ENCODE assay signal across 7 mouse cellular contexts in the genomic region with DNA sequence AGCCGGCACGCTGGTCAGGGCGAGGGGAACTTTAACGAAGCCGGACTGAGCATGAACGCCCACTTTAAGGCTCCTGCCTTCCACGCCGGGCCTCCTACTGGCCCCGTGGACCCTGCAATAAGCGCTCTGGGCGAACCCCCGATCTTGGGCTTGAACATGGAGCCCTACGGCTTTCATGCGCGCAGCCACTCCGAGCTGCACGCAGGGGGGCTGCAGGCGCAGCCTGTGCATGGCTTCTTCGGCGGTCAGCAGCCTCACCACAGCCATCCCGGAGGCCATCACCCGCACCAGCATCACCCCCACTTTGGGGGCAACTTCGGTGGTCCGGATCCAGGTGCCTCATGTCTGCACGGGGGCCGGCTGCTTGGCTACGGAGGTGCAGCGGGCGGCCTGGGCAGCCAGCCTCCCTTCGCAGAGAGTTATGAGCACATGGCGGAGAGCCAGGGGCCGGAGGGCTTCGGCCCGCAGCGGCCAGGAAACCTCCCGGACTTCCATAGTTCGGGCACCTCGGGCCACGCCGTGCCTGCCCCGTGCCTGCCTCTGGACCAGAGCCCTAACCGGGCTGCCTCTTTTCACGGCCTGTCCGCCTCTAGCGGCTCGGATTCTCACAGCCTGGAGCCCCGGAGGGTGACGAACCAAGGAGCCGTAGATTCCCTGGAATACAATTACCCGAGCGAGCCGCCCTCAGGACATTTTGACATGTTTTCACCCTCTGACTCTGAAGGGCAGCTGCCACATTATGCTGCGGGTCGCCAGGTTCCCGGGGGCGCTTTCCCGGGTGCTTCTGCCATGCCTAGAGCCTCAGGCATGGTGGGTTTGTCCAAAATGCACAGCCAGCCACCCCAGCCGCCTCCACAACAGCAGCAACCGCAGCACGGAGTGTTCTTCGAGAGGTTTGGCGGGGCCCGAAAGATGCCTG. TPM values are rescaled to one million over a fixed set of nuclear protein-coding genes. Genes with fewer than 3 reads are reported as not detected.
DNase-seq lines count a peak whose midpoint lies in the region; ATAC-seq and TF ChIP-seq lines count a peak whose summit lies in the region.

No protein-coding gene starts in this region.

- TF ChIP-seq EP300 in ES-Bruce4 (IDR thresholded peaks at IDR 0.05; ENCODE audit: insufficient read depth, low read depth, low read length) = no peak

- ATAC-seq in forebrain, embryonic 15.5 days (replicated peaks) = no peak
- no peak for ATAC-seq in intestine, embryonic 16.5 days
- no peak for ATAC-seq in midbrain, embryonic 12.5 days (ENCODE audit: low FRiP score, low read depth)

- peak overlapping the region; percentile 90 for H3K9ac ChIP-seq in ES-Bruce4 (ENCODE audit: low read depth, poor library complexity, severe bottlenecking)
- H3K9ac ChIP-seq in forebrain, embryonic 15.5 days (replicated peaks) = peak overlapping the region; percentile 94
- H3K9ac ChIP-seq in intestine, embryonic 16.5 days (ENCODE audit: low read depth, low read length) = peak overlapping the region; percentile 76
- H3K9ac ChIP-seq in midbrain, embryonic 12.5 days (replicated peaks) = peak overlapping the region; percentile 100

- under 1% methylated on average over 63 of the region's 63 CpGs for WGBS in forebrain, embryonic 15.5 days
- WGBS in intestine, embryonic 16.5 days = 9% methylated on average over 63 of the region's 63 CpGs
- under 1% methylated on average over 62 of the region's 63 CpGs for WGBS in midbrain, embryonic 12.5 days

- H3K4me2 ChIP-seq in forebrain, embryonic 15.5 days (replicated peaks) = peak overlapping the region; percentile 83
- H3K4me2 ChIP-seq in intestine, embryonic 16.5 days (ENCODE audit: low read depth, low read length) = peak overlapping the region; percentile 91
- peak overlapping the region; percentile 99 for H3K4me2 ChIP-seq in midbrain, embryonic 12.5 days (replicated peaks)

- H3K36me3 ChIP-seq in E14TG2a.4 (ENCODE audit: insufficient read depth, low read length) = no peaks in the 10 kb centered on the region
- no peaks in the 10 kb centered on the region for H3K36me3 ChIP-seq in ES-Bruce4 (ENCODE audit: control insufficient read depth, insufficient read depth, low read length, poor library complexity, severe bottlenecking)
- H3K36me3 ChIP-seq in forebrain, embryonic 15.5 days = peaks cover 7% of the 10 kb centered on the region; the same call in 1 of the 2 replicates
- peaks cover 2% of the 10 kb centered on the region; the same call in 1 of the 2 replicates for H3K36me3 ChIP-seq in intestine, embryonic 16.5 days (ENCODE audit: control insufficient read depth, insufficient read depth, low read length)
- peaks cover 38% of the 10 kb centered on the region for H3K36me3 ChIP-seq in midbrain, embryonic 12.5 days

- H3K4me3 ChIP-seq in E14TG2a.4 (replicated peaks; ENCODE audit: low read length) (peak overlapping the region; percentile 81), ES-Bruce4 (ENCODE audit: low read depth, low read length) (peak overlapping the region; percentile 44)
- peak overlapping the region; percentile 74 for H3K4me3 ChIP-seq in forebrain, embryonic 15.5 days
- peak overlapping the region; percentile 67 for H3K4me3 ChIP-seq in intestine, embryonic 16.5 days (ENCODE audit: low read length)
- H3K4me3 ChIP-seq in midbrain, embryonic 12.5 days = peak overlapping the region; percentile 76

- no peak for DNase-seq in c-Kit-positive CD71-positive TER-119-positive erythroid progenitor cells, embryonic 14.5 days (ENCODE audit: low spot score)
- no peak for DNase-seq in thymus, postnatal 36 days

- no peak for TF ChIP-seq CTCF in E14TG2a.4 (conservative IDR thresholded peaks at IDR 0.05; ENCODE audit: low read length)
- TF ChIP-seq CTCF in ES-Bruce4 (IDR thresholded peaks at IDR 0.05; ENCODE audit: low read depth, low read length) = no peak

- H3K9me3 ChIP-seq in E14TG2a.4 (ENCODE audit: low read length) (no peaks in the 10 kb centered on the region), ES-Bruce4 (replicated peaks; ENCODE audit: control insufficient read depth, insufficient read depth, low read length, poor library complexity, severe bottlenecking) (no peaks in the 10 kb centered on the region)
- H3K9me3 ChIP-seq in forebrain, embryonic 15.5 days = no peaks in the 10 kb centered on the region
- no peaks in the 10 kb centered on the region for H3K9me3 ChIP-seq in intestine, embryonic 16.5 days (ENCODE audit: control insufficient read depth, low read length)
- H3K9me3 ChIP-seq in midbrain, embryonic 12.5 days = no peaks in the 10 kb centered on the region

- H3K27me3 ChIP-seq in E14TG2a.4 (ENCODE audit: insufficient read depth, low read length) (peaks cover 94% of the 10 kb centered on the region), ES-Bruce4 (ENCODE audit: control insufficient read depth, insufficient read depth, low read length, poor library complexity, severe bottlenecking) (peaks cover 29% of the 10 kb centered on the region)
- no peaks in the 10 kb centered on the region for H3K27me3 ChIP-seq in forebrain, embryonic 15.5 days
- peaks cover 27% of the 10 kb centered on the region for H3K27me3 ChIP-seq in intestine, embryonic 16.5 days (replicated peaks; ENCODE audit: control insufficient read depth, insufficient read depth, low read length)
- peaks cover 6% of the 10 kb centered on the region for H3K27me3 ChIP-seq in midbrain, embryonic 12.5 days

- TF ChIP-seq POLR2A in ES-Bruce4 (IDR thresholded peaks at IDR 0.05; ENCODE audit: insufficient read depth, low read length) = no peak

- H3K4me1 ChIP-seq in E14TG2a.4 (replicated peaks; ENCODE audit: low read depth, low read length) (peaks cover 38% of the 10 kb centered on the region), ES-Bruce4 (ENCODE audit: control insufficient read depth, insufficient read depth, low read length) (peaks cover 2% of the 10 kb centered on the region)
- H3K4me1 ChIP-seq in forebrain, embryonic 15.5 days = peaks cover 30% of the 10 kb centered on the region
- H3K4me1 ChIP-seq in intestine, embryonic 16.5 days (ENCODE audit: control insufficient read depth, insufficient read depth, low read length) = peaks cover 38% of the 10 kb centered on the region
- peaks cover 64% of the 10 kb centered on the region for H3K4me1 ChIP-seq in midbrain, embryonic 12.5 days

- H3K27ac ChIP-seq in ES-Bruce4 (ENCODE audit: insufficient read depth, low read length) = no peak overlapping the region
- peak overlapping the region; percentile 97 for H3K27ac ChIP-seq in forebrain, embryonic 15.5 days (replicated peaks)
- H3K27ac ChIP-seq in intestine, embryonic 16.5 days (ENCODE audit: low read length) = no peak overlapping the region
- H3K27ac ChIP-seq in midbrain, embryonic 12.5 days (replicated peaks) = peak overlapping the region; percentile 99

RNA-seq across cellular contexts. Expression of gene Mn1, which starts 1.3 kb away (rescaled TPM):
- polyA plus RNA-seq in ES-Bruce4 (2011; ENCODE audit: insufficient read depth, insufficient read length, low read depth, missing spikeins) = 1.9 and 3.2 TPM in 2 replicates
- 102 and 109 TPM in 2 replicates for polyA plus RNA-seq in forebrain, embryonic 15.5 days (2015; fragmentation: Nextera tagmentation; extraction: Ambion mirVana)
- polyA plus RNA-seq in intestine, embryonic 16.5 days (2015; fragmentation: Nextera tagmentation; extraction: Ambion mirVana) = 7.2 and 7.4 TPM in 2 replicates
- 55.9 and 61.8 TPM in 2 replicates for polyA plus RNA-seq in midbrain, embryonic 12.5 days (2016; fragmentation: Nextera tagmentation; extraction: Ambion mirVana)

Comparison
In these comparisons a context has a peak if more than half of its experiments do, and no peak if none do; other contexts are left out.
1. H3K27ac ChIP-seq: peak in forebrain, embryonic 15.5 days (single experiment) and midbrain, embryonic 12.5 days (single experiment); none in ES-Bruce4 (single experiment) and intestine, embryonic 16.5 days (single experiment).
2. Peak in every context shown above with its lines, with median percentiles within 50 percentile points of each other: H3K4me3 ChIP-seq, H3K9ac ChIP-seq and H3K4me2 ChIP-seq.